Mouse (Mus musculus) urinary bladder, postnatal 4 days (tissue): ENCODE results near the gene Mrpl54.
"Not testable (repeated sequence)": the region's sequence is repeated elsewhere in the genome, so short reads cannot be mapped to it uniquely, and the experiment has no call there.

Source experiments
- DNase-seq, 2 experiments: peaks; one replicate each; pipeline ENCODE4 v3.0.0; 2021 to 2022; ENCODE audit warnings: low spot score in 2 of 2

Gene Mrpl54

DNA sequence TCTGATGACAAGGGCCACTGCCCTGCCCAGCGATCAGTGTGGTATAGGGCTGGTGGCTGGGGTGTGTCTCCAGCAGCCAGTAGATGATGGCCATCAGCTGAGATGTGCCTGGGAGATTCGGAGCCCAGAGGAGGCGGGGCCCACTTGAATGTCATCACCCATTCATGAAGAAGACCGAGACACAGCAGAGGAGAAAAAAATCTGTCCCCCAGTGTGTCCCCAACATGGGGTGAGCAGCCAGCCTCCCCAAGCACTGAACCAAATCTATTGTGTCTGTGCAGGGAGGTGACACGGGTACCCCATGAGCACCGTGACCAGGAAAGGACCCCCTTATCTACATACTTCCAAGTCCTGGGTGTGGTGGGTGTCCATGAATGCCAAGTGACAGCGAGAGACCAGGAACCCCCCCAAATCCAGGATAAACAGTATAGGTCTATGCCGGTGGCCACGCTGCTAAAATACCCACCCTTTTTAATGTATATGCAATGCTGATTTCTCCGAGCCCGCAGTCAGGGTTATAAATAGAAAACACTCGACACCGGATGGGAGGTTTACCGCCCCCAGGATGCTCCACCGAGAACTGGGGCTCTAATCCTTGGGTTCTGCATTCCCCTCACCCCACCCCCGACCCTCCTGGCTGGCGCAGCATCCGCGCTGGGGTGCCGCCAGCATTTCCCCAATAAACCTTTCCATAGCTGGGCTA lies 36.8 kb downstream of the Mrpl54 start:
- DNase-seq, result no peak

DNA sequence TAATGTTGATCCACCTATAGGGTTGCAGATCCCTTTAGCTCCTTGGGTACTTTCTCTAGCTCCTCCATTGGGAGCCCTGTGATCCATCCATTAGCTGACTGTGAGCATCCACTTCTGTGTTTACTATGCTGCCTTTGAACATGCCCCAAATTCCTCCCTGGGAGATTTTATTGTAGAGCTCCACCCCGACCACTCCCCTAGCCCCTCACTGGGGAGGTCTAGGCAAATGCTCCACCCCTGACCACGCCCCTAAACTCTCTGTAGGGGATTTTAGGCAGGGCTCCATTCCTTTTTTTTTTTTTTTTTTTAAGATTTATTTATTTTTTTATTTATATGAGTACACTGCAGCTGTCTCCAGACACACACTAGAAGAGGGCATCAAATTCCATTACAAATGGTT lies 43.0 kb downstream of the Mrpl54 start:
- DNase-seq, result not testable (repeated sequence)

DNA sequence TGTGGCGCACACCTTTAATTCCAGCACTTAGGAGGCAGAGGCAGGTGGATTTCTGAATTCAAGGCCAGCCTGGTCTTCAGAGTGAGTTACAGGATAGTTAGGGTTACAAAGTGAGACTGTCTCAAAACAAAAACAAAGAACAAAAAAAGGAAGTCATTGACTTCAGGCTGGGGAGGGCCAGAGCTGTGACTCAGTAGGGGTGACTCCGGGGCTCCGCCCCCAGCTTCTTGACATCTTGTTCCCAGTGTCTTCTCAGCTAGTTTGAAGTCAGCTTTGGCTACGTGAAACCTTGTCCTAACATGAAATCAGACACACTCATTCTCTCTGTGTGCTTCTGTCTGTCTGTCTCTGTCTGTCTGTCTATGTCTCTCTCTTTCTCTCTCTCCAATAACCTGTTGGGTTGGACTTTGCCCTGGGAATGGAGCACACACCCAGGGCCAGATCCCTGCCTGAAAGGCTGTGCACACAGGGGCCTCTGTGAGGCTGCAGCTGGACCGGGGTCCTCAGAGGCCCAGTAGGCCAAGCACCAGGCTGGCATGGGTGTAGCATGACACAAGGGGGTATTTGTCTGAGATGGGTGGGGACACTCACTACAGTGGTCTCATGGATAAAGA lies 45.2 kb downstream of the Mrpl54 start:
- no peak for DNase-seq

DNA sequence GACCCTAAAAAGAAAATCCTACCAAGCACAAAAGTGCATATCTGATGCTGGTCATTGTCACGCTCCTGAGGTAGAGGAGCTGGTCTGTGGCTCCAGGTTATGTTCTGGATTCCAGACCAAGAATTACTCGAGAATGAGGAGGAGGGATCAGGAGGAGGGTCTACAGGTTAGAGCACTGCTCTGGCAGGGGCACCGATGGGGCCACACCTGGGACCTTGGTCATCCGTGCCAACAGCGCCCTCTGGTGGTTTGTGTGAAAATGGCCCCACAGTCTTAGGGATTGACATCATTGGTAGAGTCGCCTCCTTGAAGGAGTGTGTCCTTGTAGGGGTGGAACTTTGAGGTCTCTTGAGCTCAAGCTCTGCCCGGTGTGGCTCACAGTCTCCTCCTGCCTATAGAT lies 48.8 kb downstream of the Mrpl54 start:
- DNase-seq, result peak in 1 of 2 experiments; percentile 81

DNA sequence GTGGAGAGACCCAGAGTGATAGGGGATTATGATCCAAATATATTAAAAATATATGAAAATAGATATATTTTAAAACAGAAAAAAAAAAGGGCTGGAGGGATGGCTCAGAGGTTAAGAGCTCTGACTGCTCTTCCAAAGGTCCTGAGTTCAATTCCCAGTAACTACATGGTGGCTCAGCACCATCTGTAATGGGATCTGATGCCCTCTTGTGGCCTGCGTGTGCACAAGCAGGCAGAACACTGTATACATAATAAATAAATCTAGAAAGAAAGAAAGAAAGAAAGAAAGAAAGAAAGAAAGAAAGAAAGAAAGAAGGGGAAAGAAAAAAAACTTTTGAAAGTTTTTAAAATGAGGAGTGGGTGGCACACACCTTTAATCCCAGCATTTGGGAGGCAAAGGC lies 49.5 kb downstream of the Mrpl54 start:
- not testable (repeated sequence) for DNase-seq

DNA sequence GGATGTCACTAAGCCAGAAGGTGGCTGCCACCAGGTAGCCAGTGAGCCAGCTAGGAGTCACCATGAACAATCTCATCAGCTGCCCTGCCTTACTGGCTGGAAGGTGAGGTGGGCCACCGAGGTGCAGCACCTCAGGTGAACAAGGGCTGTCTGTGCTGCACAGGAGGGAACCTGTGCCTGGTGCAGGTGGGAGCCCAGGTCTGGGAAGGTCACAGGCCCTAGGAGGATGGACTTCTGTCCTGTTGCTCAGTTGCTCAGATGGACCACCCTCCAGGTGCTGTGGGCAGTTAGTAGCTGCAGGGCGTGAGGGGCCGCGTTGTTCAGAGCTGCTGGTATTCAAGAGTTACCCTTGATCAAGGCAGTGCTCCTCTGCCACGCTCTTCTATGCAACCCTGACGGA lies 49.9 kb downstream of the Mrpl54 start:
- DNase-seq, result no peak

DNA sequence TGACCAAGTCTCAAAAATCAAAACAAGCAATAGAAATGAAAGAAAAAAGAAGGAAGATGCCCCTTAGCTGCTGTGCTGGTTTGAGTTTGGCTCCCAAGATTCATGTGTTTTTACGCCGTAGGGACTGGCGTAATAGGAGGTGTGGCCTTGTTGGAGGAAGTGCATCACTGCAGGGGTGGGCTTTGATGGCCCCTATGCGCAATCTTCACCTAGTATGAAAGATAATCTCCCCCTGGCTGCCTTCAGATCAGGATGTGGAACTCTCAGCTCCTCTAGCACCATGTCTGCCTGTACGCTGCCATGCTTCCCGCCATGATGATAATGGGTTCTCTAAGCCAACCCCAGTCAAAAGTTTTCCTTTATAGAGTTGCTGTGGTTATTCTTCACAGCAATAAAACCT lies 50.5 kb downstream of the Mrpl54 start:
- DNase-seq, result no peak
